Mouse (Mus musculus) MEL (cell line): ENCODE data around the gene Arhgef3.

ENCODE experiments used
- CTCF ChIP-seq, 3 experiments: IDR thresholded peaks in 2 of 3; conservative IDR thresholded peaks in 1 of 3; 2 replicates each; pipeline ENCODE4 v1.5.1; 2011 to 2012; ENCODE audit warnings: low read length in 3 of 3, low read depth in 2 of 3, mild to moderate bottlenecking in 2 of 3, improper control_type of control experiment in 1 of 3, inconsistent platforms in 1 of 3, mixed read lengths in 1 of 3, moderate library complexity in 1 of 3; ENCODE audit not compliant: control insufficient read depth in 1 of 3, insufficient read depth in 1 of 3, poor library complexity in 1 of 3, severe bottlenecking in 1 of 3
- E2F4 ChIP-seq: IDR thresholded peaks from 2 replicates; pipeline ENCODE4 v1.6.1; 2011; ENCODE audit warnings: low read depth, low read length, improper control_type of control experiment, borderline replicate concordance
- EP300 ChIP-seq, 2 experiments: IDR thresholded peaks; 2 replicates each; pipeline ENCODE4 v1.6.1; 2011; ENCODE audit warnings: improper control_type of control experiment in 2 of 2, low read length in 2 of 2, low read depth in 1 of 2, mild to moderate bottlenecking in 1 of 2
- GATA1 ChIP-seq: IDR thresholded peaks from 2 replicates; pipeline ENCODE4 v1.6.1; 2011; ENCODE audit warnings: low read depth, low read length, improper control_type of control experiment
- MAX ChIP-seq: IDR thresholded peaks from 2 replicates; pipeline ENCODE4 v1.6.1; 2011; ENCODE audit warnings: low read length, improper control_type of control experiment
- MEF2A ChIP-seq: IDR thresholded peaks from 2 replicates; pipeline ENCODE4 v1.6.1; 2014; ENCODE audit warnings: low read depth, mild to moderate bottlenecking, inconsistent platforms, low read length, improper control_type of control experiment; ENCODE audit not compliant: poor library complexity, insufficient replicate concordance, severe bottlenecking; ENCODE audit errors: extremely low read depth
- MXI1 ChIP-seq: IDR thresholded peaks from 2 replicates; pipeline ENCODE4 v1.6.1; 2011; ENCODE audit warnings: mild to moderate bottlenecking, low read depth, low read length, improper control_type of control experiment
- POLR2A ChIP-seq, 2 experiments: IDR thresholded peaks; 2 replicates each; pipeline ENCODE4 v1.6.1; 2011 to 2012; ENCODE audit warnings: low read length in 2 of 2, mild to moderate bottlenecking in 2 of 2, control low read depth in 1 of 2, improper control_type of control experiment in 1 of 2, low read depth in 1 of 2, moderate library complexity in 1 of 2; ENCODE audit not compliant: control insufficient read depth in 1 of 2, insufficient read depth in 1 of 2, poor library complexity in 1 of 2
- POLR2AphosphoS2 ChIP-seq: IDR thresholded peaks from 2 replicates; pipeline ENCODE4 v1.6.1; 2011; ENCODE audit warnings: low read length, improper control_type of control experiment
- POLR2AphosphoS5 ChIP-seq: IDR thresholded peaks from 2 replicates; pipeline ENCODE4 v1.6.1; 2012; ENCODE audit warnings: low read depth, borderline replicate concordance, mild to moderate bottlenecking, inconsistent platforms, low read length, moderate library complexity, mixed read lengths
- RAD21 ChIP-seq: IDR thresholded peaks from 2 replicates; pipeline ENCODE4 v1.6.1; 2011; ENCODE audit warnings: mild to moderate bottlenecking, low read depth, low read length, improper control_type of control experiment
- SIN3A ChIP-seq: IDR thresholded peaks from 2 replicates; pipeline ENCODE4 v1.6.1; 2012; ENCODE audit warnings: low read length, improper control_type of control experiment, inconsistent platforms
- UBTF ChIP-seq: IDR thresholded peaks from 2 replicates; pipeline ENCODE4 v1.6.1; 2012; ENCODE audit warnings: low read depth, mild to moderate bottlenecking, inconsistent platforms, low read length, improper control_type of control experiment, moderate library complexity, borderline replicate concordance; ENCODE audit not compliant: insufficient read depth
- ZMIZ1 ChIP-seq: IDR thresholded peaks from 2 replicates; pipeline ENCODE4 v1.6.1; 2012; ENCODE audit warnings: low read depth, mild to moderate bottlenecking, inconsistent platforms, low read length, improper control_type of control experiment, moderate library complexity

- no peak for TF ChIP-seq CTCF (IDR thresholded peaks at IDR 0.05 in 2 of 3, conservative IDR thresholded peaks at IDR 0.05 in 1 of 3; ENCODE audit: control insufficient read depth in 1 of 3, insufficient read depth in 1 of 3, low read depth in 2 of 3, low read length in 3 of 3, poor library complexity in 1 of 3, severe bottlenecking in 1 of 3)
- no peak for TF ChIP-seq UBTF
- no peak for TF ChIP-seq POLR2AphosphoS5
- TF ChIP-seq GATA1, result no peak
- TF ChIP-seq MXI1, result no peak
- TF ChIP-seq SIN3A, result no peak
- no peak for TF ChIP-seq POLR2AphosphoS2
- no peak for TF ChIP-seq POLR2A (IDR thresholded peaks at IDR 0.05; ENCODE audit: control insufficient read depth in 1 of 2, insufficient read depth in 1 of 2, low read depth in 1 of 2, low read length in 2 of 2, poor library complexity in 1 of 2)
- no peak for TF ChIP-seq E2F4
- no peak for TF ChIP-seq RAD21
- TF ChIP-seq ZMIZ1, result no peak
- no peak for TF ChIP-seq EP300 (IDR thresholded peaks at IDR 0.05; ENCODE audit: low read depth in 1 of 2, low read length in 2 of 2)
- no peak for TF ChIP-seq MAX
- TF ChIP-seq MEF2A, result no peak
Measured at GRCm38 (mm10) chr14:27150011-27150640, 35.4 kb downstream of the Arhgef3 start.
